14 mouse cellular contexts compared by ENCODE assay signal in genomic region chr13:32764448-32764847, GRCm38 (mm10). TPM values are rescaled to one million over a fixed set of nuclear protein-coding genes. Genes with fewer than 3 reads are reported as not detected.
DNase-seq lines count a peak whose midpoint lies in the region; ATAC-seq and TF ChIP-seq lines count a peak whose summit lies in the region.
"Had no signal": no experiment of that assay in that cellular context is flagged by ENCODE, and none has a peak within 500 bp of the region (broad histone marks: within the 10 kb centered on the region; RNA-seq: fewer than 3 reads in every experiment).

No protein-coding gene starts in this region.

- H3K4me3 ChIP-seq in midbrain, postnatal 0 days (ENCODE audit: low read depth, low read length), result no peak overlapping the region
- no peak overlapping the region for H3K4me3 ChIP-seq in midbrain, embryonic 16.5 days (ENCODE audit: low read depth, low read length)
- no peak overlapping the region for H3K4me3 ChIP-seq in gastrocnemius, adult 2 months
- H3K4me3 ChIP-seq in heart, embryonic 13.5 days, result no peak overlapping the region
- H3K4me3 ChIP-seq: forebrain, embryonic 13.5 days; liver, embryonic 12.5 days had no signal

- DNase-seq in midbrain, postnatal 0 days (ENCODE audit: low spot score), result peak; percentile 3
- DNase-seq in gastrocnemius, adult 2 months, result peak; percentile 93
- peak; percentile 27 for DNase-seq in lung, postnatal 36 days
- no peak for DNase-seq in adipocyte (ENCODE audit: low spot score)
- no peak for DNase-seq in left cerebral cortex, adult 8-10 months (ENCODE audit: low spot score in 2 of 2)
- DNase-seq in left cerebral cortex, adult 11 months (ENCODE audit: low spot score), result no peak
- DNase-seq: kidney, adult 18-20 months; right cerebral cortex, adult 18-20 months had no signal

- no peak overlapping the region for H3K9ac ChIP-seq in midbrain, postnatal 0 days (replicated peaks; ENCODE audit: low read length, poor library complexity, severe bottlenecking)
- no peak overlapping the region for H3K9ac ChIP-seq in midbrain, embryonic 16.5 days (ENCODE audit: low read depth, low read length)
- no peak overlapping the region for H3K9ac ChIP-seq in heart, embryonic 13.5 days
- H3K9ac ChIP-seq: forebrain, embryonic 13.5 days; liver, embryonic 12.5 days had no signal

- H3K36me3 ChIP-seq in midbrain, postnatal 0 days (ENCODE audit: insufficient read depth, low read length), result no peaks in the 10 kb centered on the region
- no peaks in the 10 kb centered on the region for H3K36me3 ChIP-seq in midbrain, embryonic 16.5 days (ENCODE audit: control insufficient read depth, insufficient read depth, low read length)
- no peaks in the 10 kb centered on the region for H3K36me3 ChIP-seq in heart, embryonic 13.5 days
- H3K36me3 ChIP-seq: liver, embryonic 12.5 days had no signal

- H3K27ac ChIP-seq in midbrain, postnatal 0 days (ENCODE audit: low read depth, low read length), result no peak overlapping the region
- no peak overlapping the region for H3K27ac ChIP-seq in midbrain, embryonic 16.5 days (ENCODE audit: low read length)
- H3K27ac ChIP-seq in gastrocnemius, adult 2 months, result peak overlapping the region; percentile 91
- H3K27ac ChIP-seq in heart, embryonic 13.5 days (replicated peaks), result peak overlapping the region; percentile 53; the same call in 1 of the 2 replicates
- H3K27ac ChIP-seq: forebrain, embryonic 13.5 days; liver, embryonic 12.5 days had no signal

- no peak overlapping the region for H3K4me2 ChIP-seq in midbrain, postnatal 0 days (ENCODE audit: low read depth, low read length, poor library complexity, severe bottlenecking)
- H3K4me2 ChIP-seq in midbrain, embryonic 16.5 days (ENCODE audit: low read length), result no peak overlapping the region
- no peak overlapping the region for H3K4me2 ChIP-seq in heart, embryonic 13.5 days
- H3K4me2 ChIP-seq: forebrain, embryonic 13.5 days; liver, embryonic 12.5 days had no signal

- H3K27me3 ChIP-seq in midbrain, postnatal 0 days (ENCODE audit: insufficient read depth, low read length), result no peaks in the 10 kb centered on the region
- H3K27me3 ChIP-seq in midbrain, embryonic 16.5 days (ENCODE audit: control insufficient read depth, insufficient read depth, low read depth, low read length), result no peaks in the 10 kb centered on the region
- no peaks in the 10 kb centered on the region for H3K27me3 ChIP-seq in heart, embryonic 13.5 days (replicated peaks)
- H3K27me3 ChIP-seq: forebrain, embryonic 13.5 days; liver, embryonic 12.5 days had no signal

- no peak for ATAC-seq in midbrain, postnatal 0 days (ENCODE audit: low FRiP score)
- no peak for ATAC-seq in midbrain, embryonic 16.5 days
- no peak for ATAC-seq in heart, embryonic 13.5 days (ENCODE audit: extremely low read depth, insufficient number of reproducible peaks, low FRiP score, low TSS enrichment)
- ATAC-seq: forebrain, embryonic 13.5 days; liver, embryonic 12.5 days had no signal

- TF ChIP-seq CTCF in midbrain, postnatal 0 days (IDR thresholded peaks at IDR 0.05), result no peak
- no peak for TF ChIP-seq CTCF in gastrocnemius, adult 2 months (IDR thresholded peaks at IDR 0.05)

- 31% methylated on average over 7 of the region's 7 CpGs for WGBS in midbrain, postnatal 0 days
- WGBS in midbrain, embryonic 16.5 days, result 29% methylated on average over 7 of the region's 7 CpGs
- 14% methylated on average over 7 of the region's 7 CpGs for WGBS in heart, embryonic 13.5 days

- intact Hi-C loops in gastrocnemius, adult 2 months (cut with DNase I), result loop anchor here (2.0 kb wide), 1 partner anchor 14 kb away; no protein-coding TSS in a partner anchor

- no peaks in the 10 kb centered on the region for H3K4me1 ChIP-seq in midbrain, postnatal 0 days (ENCODE audit: insufficient read depth, low read length)
- no peaks in the 10 kb centered on the region; the same call in 1 of the 2 replicates for H3K4me1 ChIP-seq in midbrain, embryonic 16.5 days (ENCODE audit: control insufficient read depth, insufficient read depth, low read length)
- H3K4me1 ChIP-seq in heart, embryonic 13.5 days, result peaks cover 27% of the 10 kb centered on the region
- H3K4me1 ChIP-seq: forebrain, embryonic 13.5 days; liver, embryonic 12.5 days had no signal

- no peaks in the 10 kb centered on the region for H3K9me3 ChIP-seq in midbrain, postnatal 0 days (ENCODE audit: low read length)
- H3K9me3 ChIP-seq in midbrain, embryonic 16.5 days (replicated peaks; ENCODE audit: control insufficient read depth, low read length, poor library complexity, severe bottlenecking), result no peaks in the 10 kb centered on the region
- H3K9me3 ChIP-seq in heart, embryonic 13.5 days, result no peaks in the 10 kb centered on the region
- H3K9me3 ChIP-seq: forebrain, embryonic 13.5 days; liver, embryonic 12.5 days had no signal

RNA-seq across cellular contexts. Expression of gene Mylk4, which starts 19.3 kb away (rescaled TPM):
- 0.14 TPM in 1 of 2 replicates, not detected in the other for total RNA-seq in midbrain, postnatal 0 days (2014; rRNA removed)
- polyA plus RNA-seq in midbrain, postnatal 0 days (2015; fragmentation: Nextera tagmentation; extraction: Ambion mirVana), result 0.05 and 0.31 TPM in 2 replicates
- 0.10 and 0.17 TPM in 2 replicates for polyA plus RNA-seq in midbrain, embryonic 16.5 days (2015; fragmentation: Nextera tagmentation; extraction: Ambion mirVana)
- 1,000 to 10,000 TPM in 1 of 2 experiments, 100 to 1,000 TPM in 1; 466 to 1,631 TPM for total RNA-seq in gastrocnemius, adult 2 months (2021)
- 0.28 and 0.45 TPM in 2 replicates for polyA plus RNA-seq in heart, embryonic 13.5 days (2015; fragmentation: Nextera tagmentation; extraction: Ambion mirVana)
- total RNA-seq in left cerebral cortex, adult 8-10 months (2022), result under 1 TPM; 0.33 to 0.89 (median 0.80) TPM
- total RNA-seq: hematopoietic stem cell, adult 5-6 weeks had no signal
- polyA plus RNA-seq: forebrain, embryonic 13.5 days had no signal

RNA-seq across cellular contexts. Expression of gene Wrnip1, which starts 37.4 kb away (rescaled TPM):
- total RNA-seq in midbrain, postnatal 0 days (2014; rRNA removed), result 73.8 and 84.0 TPM in 2 replicates
- 31.2 and 33.6 TPM in 2 replicates for polyA plus RNA-seq in midbrain, postnatal 0 days (2015; fragmentation: Nextera tagmentation; extraction: Ambion mirVana)
- 29.5 and 32.5 TPM in 2 replicates for polyA plus RNA-seq in midbrain, embryonic 16.5 days (2015; fragmentation: Nextera tagmentation; extraction: Ambion mirVana)
- 1 to 10 TPM; 5.2 to 8.5 TPM for total RNA-seq in gastrocnemius, adult 2 months (2021)
- polyA plus RNA-seq in heart, embryonic 13.5 days (2015; fragmentation: Nextera tagmentation; extraction: Ambion mirVana), result 19.1 and 19.4 TPM in 2 replicates
- total RNA-seq in left cerebral cortex, adult 8-10 months (2022), result 10 to 100 TPM; 53.1 to 65.3 (median 59.2) TPM

RNA-seq across cellular contexts. Expression of gene D930007J09Rik, which starts 38.2 kb away (rescaled TPM):
- total RNA-seq in midbrain, postnatal 0 days (2014; rRNA removed), result not detected in 2 replicates
- polyA plus RNA-seq in midbrain, postnatal 0 days (2015; fragmentation: Nextera tagmentation; extraction: Ambion mirVana), result not detected in 2 replicates
- not detected in 2 replicates for polyA plus RNA-seq in midbrain, embryonic 16.5 days (2015; fragmentation: Nextera tagmentation; extraction: Ambion mirVana)
- total RNA-seq in gastrocnemius, adult 2 months (2021), result not detected
- not detected in 2 replicates for polyA plus RNA-seq in heart, embryonic 13.5 days (2015; fragmentation: Nextera tagmentation; extraction: Ambion mirVana)
- not detected for total RNA-seq in left cerebral cortex, adult 8-10 months (2022)
- total RNA-seq: hematopoietic stem cell, adult 5-6 weeks; megakaryocyte-erythroid progenitor cell, adult 5-6 weeks had no signal
- polyA plus RNA-seq: forebrain, embryonic 13.5 days; liver, embryonic 12.5 days had no signal

Comparison
In these comparisons a context has a peak if more than half of its experiments do, and no peak if none do; other contexts are left out.
1. DNase-seq: peak in midbrain, postnatal 0 days (single experiment), gastrocnemius, adult 2 months (single experiment) and lung, postnatal 36 days (single experiment); none in adipocyte (single experiment), left cerebral cortex, adult 8-10 months (0 of 2) and left cerebral cortex, adult 11 months (single experiment).
2. H3K27ac ChIP-seq: peak in gastrocnemius, adult 2 months (single experiment) and heart, embryonic 13.5 days (single experiment); none in midbrain, postnatal 0 days (single experiment) and midbrain, embryonic 16.5 days (single experiment).
3. RNA of gene Mylk4, which starts 19.3 kb away (total RNA-seq): 466 to 1,631 TPM in gastrocnemius, adult 2 months; 0.33 to 0.89 TPM in left cerebral cortex, adult 8-10 months and 0.14 TPM in midbrain, postnatal 0 days; every median in the first group is over 100 times any median in the second.